Mouse (Mus musculus): ENCODE measurements at regions not wholly inside any gene's neighbourhood (a gene's known extent, or its start where the extent isn't known, plus 50 kb on each side); places are given as distances from the start of the nearest gene placed in this dataset.

DNA sequence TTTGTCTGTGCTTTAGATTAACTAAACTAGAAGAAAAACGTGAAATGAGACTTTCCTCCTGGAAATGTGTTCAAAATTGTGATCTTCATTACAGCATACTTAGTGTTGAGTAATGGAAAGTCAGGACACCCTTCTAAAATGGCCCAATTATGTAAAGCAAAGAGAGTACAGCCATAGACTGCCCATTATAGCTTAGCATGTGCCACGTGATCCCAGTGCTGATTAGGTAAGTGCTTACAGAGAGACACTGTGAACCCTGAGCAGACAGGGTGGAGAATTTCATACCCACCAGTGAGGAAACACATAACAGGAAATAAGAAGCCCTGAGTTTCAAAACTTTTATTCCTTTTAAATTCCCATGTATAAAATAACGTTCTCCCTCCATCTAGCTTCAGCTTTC lies 587.3 kb upstream of the Nrsn1 start:
- TF ChIP-seq CTCF (conservative IDR thresholded peaks at IDR 0.05; ENCODE audit: low read length) (no peak), POU5F1 (IDR thresholded peaks at IDR 0.05; ENCODE audit: borderline replicate concordance, low read length) (no peak), NANOG (IDR thresholded peaks at IDR 0.05; ENCODE audit: borderline replicate concordance, low read length) (no peak)
